Mouse (Mus musculus) heart, embryonic 15.5 days (tissue): ENCODE measurements around the gene Myh10. TPM values are rescaled to one million over a fixed set of nuclear protein-coding genes. Genes with fewer than 3 reads are reported as not detected.

ENCODE experiments used
- ATAC-seq: fragments of 200-750 bp; cut with Nextera tagmentation; replicated peaks from 2 replicates; pipeline ENCODE4 v1.8.0; 2017; ENCODE audit warnings: low read depth, moderate TSS enrichment; ENCODE audit not compliant: insufficient number of reproducible peaks, insufficient read depth, low FRiP score
- H3K27ac ChIP-seq: fragments of 300-500 bp; sonication (generic); 2 replicates; pipeline ENCODE4 v1.5.1; 2015; ENCODE audit warnings: mild to moderate bottlenecking, inconsistent platforms
- H3K27me3 ChIP-seq: fragments of 300-500 bp; sonication (generic); 2 replicates; pipeline ENCODE4 v1.6.1; 2015; ENCODE audit warnings: inconsistent platforms
- H3K36me3 ChIP-seq: fragments of 300-500 bp; sonication (generic); 2 replicates; pipeline ENCODE4 v1.6.1; 2015; ENCODE audit warnings: mild to moderate bottlenecking, inconsistent platforms
- H3K4me1 ChIP-seq: fragments of 300-500 bp; sonication (generic); replicated peaks from 2 replicates; pipeline ENCODE4 v1.6.1; 2015; ENCODE audit warnings: inconsistent platforms
- H3K4me2 ChIP-seq: fragments of 300-500 bp; sonication (generic); 2 replicates; pipeline ENCODE4 v1.6.1; 2015; ENCODE audit warnings: inconsistent platforms, mild to moderate bottlenecking, moderate library complexity
- H3K4me3 ChIP-seq: fragments of 300-500 bp; sonication (generic); 2 replicates; pipeline ENCODE4 v1.5.1; 2015; ENCODE audit warnings: mild to moderate bottlenecking, inconsistent platforms
- H3K9ac ChIP-seq: fragments of 300-500 bp; sonication (generic); 2 replicates; pipeline ENCODE4 v1.6.1; 2015; ENCODE audit warnings: mild to moderate bottlenecking, inconsistent platforms
- H3K9me3 ChIP-seq: fragments of 300-500 bp; sonication (generic); replicated peaks from 2 replicates; pipeline ENCODE4 v1.6.1; 2016; ENCODE audit warnings: inconsistent platforms
- WGBS: fragments of 180-500 bp; shearing (Covaris S2); methylation state at CpG from one replicate; pipeline ENCODE4 v1.1.7; 2015; ENCODE audit warnings: mixed read lengths; 5-methylcytosine and 5-hydroxymethylcytosine counted together
- polyA plus RNA-seq: library from polyadenylated mRNA; unstranded; fragments of >200 nt; fragmentation: Nextera tagmentation; extraction: Ambion mirVana; gene quantifications from 2 replicates; pipeline ENCODE4 v1.2.1, GENCODE M21; 2015

Gene Myh10
- polyA plus RNA-seq, 1 experiment from 2014 or later = 90.9 TPM

DNA sequence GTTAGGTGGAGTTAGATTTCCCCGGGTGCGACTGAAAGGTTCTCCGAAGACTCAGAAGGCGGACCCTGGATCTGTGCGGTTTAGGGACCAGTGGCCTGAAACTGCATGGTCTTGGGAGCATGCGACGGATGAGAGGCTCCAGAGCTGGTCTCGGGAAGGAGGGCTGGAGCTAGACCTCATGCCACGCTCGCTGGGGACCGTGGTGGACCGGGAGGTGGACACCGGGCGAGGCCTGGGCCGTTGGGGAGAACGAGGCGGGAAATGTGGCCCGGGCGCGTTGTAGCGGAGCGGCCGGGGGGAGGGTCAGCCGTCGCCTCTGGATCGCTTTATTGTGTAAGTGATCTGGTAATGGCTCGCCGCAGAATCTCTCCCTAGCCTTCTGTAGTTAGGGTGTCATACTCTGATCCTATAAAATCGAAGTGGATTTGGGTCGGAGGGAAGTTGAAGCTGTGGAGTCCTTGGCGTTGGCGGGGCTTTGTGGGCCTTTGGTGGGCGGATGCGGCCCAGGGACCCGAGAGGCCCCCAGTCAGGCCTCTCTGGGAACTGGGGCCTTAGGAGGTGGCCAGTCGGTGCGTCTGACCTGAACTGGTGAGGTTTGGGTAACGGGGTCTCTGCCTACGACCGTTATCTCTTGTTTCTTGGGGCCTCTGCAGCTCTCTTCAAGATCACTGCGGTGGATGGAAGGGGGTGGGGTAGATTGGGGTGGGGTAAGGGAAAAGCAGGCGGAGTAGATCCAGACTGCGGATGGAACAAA lies 1.5 kb downstream of the Myh10 start:
- Histone ChIP-seq H3K9me3 (no peaks in the 10 kb centered on the region), H3K4me2 (peak overlapping the region; percentile 90), H3K27me3 (no peaks in the 10 kb centered on the region), H3K27ac (peak overlapping the region; percentile 100), H3K9ac (peak overlapping the region; percentile 96), H3K4me3 (peak overlapping the region; percentile 97), H3K4me1 (peaks cover 18% of the 10 kb centered on the region), H3K36me3 (no peaks in the 10 kb centered on the region; the same call in 1 of the 2 replicates)
- no peak for ATAC-seq
- 1% methylated on average over 43 of the region's 43 CpGs for WGBS

DNA sequence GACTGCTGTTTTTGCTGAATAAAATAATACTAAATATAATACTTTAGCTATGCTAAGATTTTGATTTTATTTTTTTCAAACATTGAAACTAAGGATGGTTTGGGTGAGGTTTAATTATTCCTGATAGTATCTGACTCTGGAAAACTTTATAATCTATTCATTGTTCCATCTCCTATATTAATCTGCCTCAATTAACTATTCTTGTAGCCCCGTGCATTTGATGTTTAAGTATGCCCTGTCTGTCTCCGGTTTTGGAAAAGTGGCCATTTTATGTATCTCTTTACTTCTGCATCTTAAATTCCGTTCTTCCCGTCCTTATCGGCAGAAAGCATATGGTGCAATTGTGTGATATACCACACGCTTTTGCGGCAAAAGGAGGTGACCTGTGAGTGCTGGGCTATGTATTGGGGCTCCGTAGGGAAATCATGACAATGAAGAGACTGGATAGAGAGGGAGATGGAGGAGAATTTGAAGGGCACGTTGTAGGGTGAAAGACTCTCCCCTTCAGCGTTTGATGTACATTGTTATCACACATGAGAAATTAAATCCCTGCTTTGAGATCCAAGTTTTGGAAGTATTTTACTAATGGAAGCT lies 2.2 kb downstream of the Myh10 start:
- peak overlapping the region; percentile 96 for H3K9ac ChIP-seq
- H3K4me1 ChIP-seq = peaks cover 18% of the 10 kb centered on the region
- ATAC-seq = no peak
- 7% methylated on average over 10 of the region's 10 CpGs for WGBS
- no peaks in the 10 kb centered on the region; the same call in 1 of the 2 replicates for H3K36me3 ChIP-seq
- no peaks in the 10 kb centered on the region for H3K9me3 ChIP-seq
- H3K27me3 ChIP-seq = no peaks in the 10 kb centered on the region
- peak overlapping the region; percentile 97 for H3K4me3 ChIP-seq
- peak overlapping the region; percentile 90 for H3K4me2 ChIP-seq
- peak overlapping the region; percentile 100 for H3K27ac ChIP-seq

DNA sequence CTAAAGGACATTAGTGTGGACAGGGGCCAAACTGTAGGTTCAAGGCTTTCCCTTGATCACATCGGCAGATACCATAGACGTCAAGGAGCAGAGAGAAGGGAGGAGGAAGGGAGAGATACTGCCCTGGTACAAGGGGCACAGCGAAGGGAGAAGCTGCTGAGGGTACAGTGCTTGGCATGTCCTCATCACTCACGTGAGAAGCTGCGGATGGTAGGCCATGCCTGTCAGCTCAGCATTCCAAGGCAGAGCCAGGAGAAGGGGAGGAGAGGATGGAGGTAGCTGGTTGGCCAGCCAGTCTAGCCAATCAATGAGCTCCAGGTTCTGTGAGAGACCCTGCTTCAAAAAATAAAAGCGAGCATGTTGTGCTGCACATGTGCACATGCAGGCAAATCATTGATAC lies 11.0 kb downstream of the Myh10 start:
- Histone ChIP-seq H3K4me1 (peaks cover 22% of the 10 kb centered on the region), H3K4me3 (no peak overlapping the region), H3K9ac (no peak overlapping the region), H3K27me3 (no peaks in the 10 kb centered on the region), H3K36me3 (peaks cover 64% of the 10 kb centered on the region), H3K4me2 (no peak overlapping the region), H3K9me3 (no peaks in the 10 kb centered on the region), H3K27ac (no peak overlapping the region)
- 84% methylated on average over 6 of the region's 6 CpGs for WGBS
- ATAC-seq = no peak

DNA sequence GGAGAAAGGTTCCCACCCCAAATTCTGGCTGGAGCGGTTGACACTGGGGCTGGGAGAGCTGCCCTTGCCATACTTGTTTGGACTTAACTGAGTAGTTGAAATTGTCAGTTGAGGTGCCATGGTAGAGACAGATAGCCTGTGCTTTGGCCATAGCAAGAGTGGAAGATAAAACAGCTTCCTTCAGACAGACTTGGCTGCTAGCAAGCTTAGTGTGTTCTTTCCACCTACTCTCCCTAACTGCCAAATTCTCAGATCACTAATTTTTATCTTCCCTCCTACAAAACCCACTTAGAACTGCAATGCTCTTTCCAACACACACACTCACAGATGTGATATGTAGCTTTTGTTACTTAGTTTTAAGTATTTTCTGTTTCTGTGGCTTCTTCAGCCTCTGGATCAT lies 12.0 kb downstream of the Myh10 start:
- H3K27me3 ChIP-seq = no peaks in the 10 kb centered on the region
- H3K4me2 ChIP-seq = no peak overlapping the region
- H3K36me3 ChIP-seq = peaks cover 67% of the 10 kb centered on the region
- peak overlapping the region; percentile 56; the same call in 1 of the 2 replicates for H3K27ac ChIP-seq
- no peak overlapping the region for H3K4me3 ChIP-seq
- WGBS = 67% methylated on average over 1 of the region's 1 CpGs
- no peak overlapping the region for H3K9ac ChIP-seq
- no peak for ATAC-seq
- H3K9me3 ChIP-seq = no peaks in the 10 kb centered on the region
- peaks cover 27% of the 10 kb centered on the region for H3K4me1 ChIP-seq

DNA sequence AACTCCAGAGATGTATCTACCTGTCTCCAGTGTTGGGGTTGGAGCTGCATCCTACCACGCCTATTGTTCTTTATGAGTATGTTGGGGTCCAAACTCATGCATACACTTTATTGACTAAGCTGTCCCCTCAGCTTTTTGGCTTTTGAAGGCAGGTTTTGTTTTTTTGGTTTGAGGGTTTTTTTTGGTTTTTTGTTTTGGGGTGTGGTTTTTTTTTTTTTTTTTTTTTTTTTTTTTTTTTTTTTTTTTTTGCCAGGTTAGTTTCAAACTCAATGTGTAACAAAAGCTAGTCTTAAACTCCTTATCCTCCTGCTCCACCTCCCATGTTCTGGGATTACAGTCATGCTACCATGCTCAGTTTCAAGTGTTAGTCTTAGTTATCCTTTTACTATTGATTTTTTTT lies 12.9 kb downstream of the Myh10 start:
- ATAC-seq = no peak
- H3K27me3 ChIP-seq = no peaks in the 10 kb centered on the region
- no peaks in the 10 kb centered on the region for H3K9me3 ChIP-seq
- 95% methylated on average over 1 of the region's 1 CpGs for WGBS
- no peak overlapping the region for H3K4me2 ChIP-seq
- peaks cover 62% of the 10 kb centered on the region for H3K36me3 ChIP-seq
- no peak overlapping the region for H3K9ac ChIP-seq
- H3K4me3 ChIP-seq = no peak overlapping the region
- peaks cover 27% of the 10 kb centered on the region for H3K4me1 ChIP-seq
- H3K27ac ChIP-seq = peak overlapping the region; percentile 56; the same call in 1 of the 2 replicates

DNA sequence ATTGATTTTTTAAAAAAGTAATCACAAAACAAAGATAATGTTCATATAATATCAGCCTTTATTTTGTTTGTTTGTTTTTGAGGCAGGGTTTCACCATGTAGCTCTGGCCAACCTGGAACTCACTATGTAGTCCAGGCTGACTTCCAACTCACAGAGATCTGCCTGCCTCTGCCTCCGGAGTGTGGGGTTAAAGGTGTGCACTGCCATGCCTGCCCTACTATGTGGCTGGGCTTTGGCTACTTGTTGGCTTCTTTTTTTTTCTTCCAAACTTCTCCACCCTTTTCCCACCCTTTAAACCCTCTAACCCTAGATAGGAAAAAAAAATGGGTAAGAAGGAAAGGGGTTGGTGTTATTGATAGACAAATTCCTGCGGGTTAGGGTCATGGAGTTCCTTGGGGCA lies 13.5 kb downstream of the Myh10 start:
- no peaks in the 10 kb centered on the region for H3K27me3 ChIP-seq
- H3K9ac ChIP-seq = no peak overlapping the region
- no peak for ATAC-seq
- H3K4me2 ChIP-seq = no peak overlapping the region
- H3K4me1 ChIP-seq = peaks cover 29% of the 10 kb centered on the region
- H3K4me3 ChIP-seq = no peak overlapping the region
- H3K9me3 ChIP-seq = no peaks in the 10 kb centered on the region
- peaks cover 56% of the 10 kb centered on the region for H3K36me3 ChIP-seq
- no peak overlapping the region for H3K27ac ChIP-seq
- 97% methylated on average over 2 of the region's 2 CpGs for WGBS

DNA sequence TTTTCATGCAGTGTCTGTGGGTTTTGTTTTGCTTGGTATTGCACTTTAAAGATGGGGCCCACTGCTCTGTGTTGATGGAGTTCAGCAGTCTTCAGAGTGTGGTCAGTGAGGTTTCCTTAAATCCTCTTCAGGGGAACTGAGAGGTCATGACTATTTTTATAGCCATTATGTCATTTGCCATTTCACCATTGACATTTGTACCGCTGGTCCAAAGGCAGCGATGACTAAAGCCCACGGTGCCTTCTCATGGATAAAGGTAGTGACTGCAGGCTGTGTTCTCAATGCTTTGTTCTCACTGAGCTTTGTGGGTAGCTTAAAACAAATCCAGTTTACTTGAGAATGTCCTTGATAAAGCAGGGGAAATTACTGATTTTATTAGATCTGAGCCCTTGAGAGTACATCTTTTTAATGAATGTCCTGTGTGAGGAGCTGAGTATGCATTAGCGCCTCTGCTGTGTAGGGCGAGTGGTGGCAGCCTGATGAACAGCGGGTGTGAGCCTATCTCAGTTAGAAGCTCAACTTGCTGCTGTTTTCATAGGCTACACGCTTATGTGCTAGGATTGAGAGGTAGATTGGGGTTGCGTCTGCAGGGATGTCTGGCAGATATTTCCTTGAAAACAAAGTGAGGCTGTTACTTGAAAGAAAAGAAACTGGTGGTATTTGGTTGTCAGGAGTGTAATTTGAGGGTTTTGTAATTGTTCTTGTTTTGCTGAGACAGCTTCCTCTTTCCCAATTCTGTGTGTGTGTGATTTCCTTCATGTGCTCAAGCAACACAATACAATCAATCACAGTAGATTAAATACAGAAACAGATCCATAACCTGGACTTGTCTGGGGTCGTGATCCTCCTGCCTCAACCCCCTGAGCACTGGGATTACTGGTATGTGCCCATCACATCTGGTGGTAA lies 15.4 kb downstream of the Myh10 start:
- Histone ChIP-seq H3K4me1 (peaks cover 32% of the 10 kb centered on the region), H3K4me2 (peak overlapping the region; percentile 16), H3K9me3 (no peaks in the 10 kb centered on the region), H3K9ac (no peak overlapping the region), H3K4me3 (no peak overlapping the region), H3K27me3 (no peaks in the 10 kb centered on the region), H3K36me3 (peaks cover 37% of the 10 kb centered on the region), H3K27ac (peak overlapping the region; percentile 51)
- WGBS = 30% methylated on average over 9 of the region's 9 CpGs
- no peak for ATAC-seq

DNA sequence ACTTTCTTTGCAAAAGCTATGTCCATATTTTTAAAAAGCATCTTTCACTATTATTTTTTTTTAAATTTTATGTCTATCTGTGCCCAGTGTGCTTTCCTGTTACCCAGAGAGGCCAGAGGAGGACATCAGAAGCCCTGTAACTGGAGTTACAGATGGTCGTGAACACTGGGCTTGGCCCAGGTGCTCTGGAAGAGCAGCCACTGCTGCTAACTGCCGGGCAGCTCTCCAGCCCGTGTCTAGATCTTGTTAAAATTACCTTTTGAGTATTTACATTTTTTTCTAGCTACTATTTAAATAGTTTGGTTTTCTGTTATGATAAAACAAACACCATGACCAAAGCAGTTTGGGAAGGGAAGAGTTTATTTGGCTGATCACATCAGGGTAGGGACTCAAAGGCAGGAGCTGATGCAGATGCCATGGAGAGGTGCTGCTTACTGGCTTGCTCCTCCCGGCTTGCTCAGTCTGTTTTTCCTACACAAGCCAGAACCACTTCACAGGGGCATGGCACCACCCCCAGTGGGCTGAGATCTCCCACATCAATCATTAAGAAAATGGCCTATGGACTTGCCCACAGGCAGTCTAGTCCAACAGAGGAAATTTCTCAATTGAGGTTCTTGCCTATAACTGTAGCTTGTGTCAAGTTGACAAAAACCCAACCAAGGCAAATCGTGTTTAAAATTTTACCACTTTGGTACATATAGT lies 16.7 kb downstream of the Myh10 start:
- no peak overlapping the region for H3K4me3 ChIP-seq
- no peaks in the 10 kb centered on the region for H3K27me3 ChIP-seq
- no peak for ATAC-seq
- no peak overlapping the region for H3K27ac ChIP-seq
- 68% methylated on average over 5 of the region's 5 CpGs for WGBS
- peaks cover 24% of the 10 kb centered on the region for H3K36me3 ChIP-seq
- H3K9ac ChIP-seq = no peak overlapping the region
- no peak overlapping the region for H3K4me2 ChIP-seq
- peaks cover 35% of the 10 kb centered on the region for H3K4me1 ChIP-seq
- no peaks in the 10 kb centered on the region for H3K9me3 ChIP-seq

DNA sequence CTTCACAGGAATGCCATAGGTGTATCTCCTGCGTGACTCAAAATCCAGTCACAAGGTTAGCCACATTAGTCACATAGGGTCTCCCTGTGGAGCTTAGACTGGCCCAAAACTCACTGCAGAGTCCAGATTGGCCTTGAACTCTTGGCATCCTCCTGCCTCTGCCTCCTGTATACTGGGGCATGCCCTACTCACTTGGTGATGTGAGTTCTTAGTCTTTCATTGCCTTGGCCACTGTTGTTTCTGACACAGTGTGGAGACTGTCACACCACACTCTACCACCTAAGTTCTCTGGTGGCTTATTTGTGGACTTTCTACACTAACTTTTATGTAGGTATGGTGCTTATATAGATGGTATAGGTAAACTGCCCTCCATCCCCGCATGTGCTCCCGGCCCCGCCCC lies 24.8 kb downstream of the Myh10 start:
- WGBS = 82% methylated on average over 4 of the region's 4 CpGs
- no peak overlapping the region for H3K4me3 ChIP-seq
- peaks cover 31% of the 10 kb centered on the region for H3K4me1 ChIP-seq
- peaks cover 23% of the 10 kb centered on the region for H3K36me3 ChIP-seq
- no peaks in the 10 kb centered on the region for H3K27me3 ChIP-seq
- no peak overlapping the region for H3K4me2 ChIP-seq
- no peak overlapping the region for H3K27ac ChIP-seq
- no peaks in the 10 kb centered on the region for H3K9me3 ChIP-seq
- no peak overlapping the region for H3K9ac ChIP-seq
- no peak; the same call in 1 of the 2 replicates for ATAC-seq

DNA sequence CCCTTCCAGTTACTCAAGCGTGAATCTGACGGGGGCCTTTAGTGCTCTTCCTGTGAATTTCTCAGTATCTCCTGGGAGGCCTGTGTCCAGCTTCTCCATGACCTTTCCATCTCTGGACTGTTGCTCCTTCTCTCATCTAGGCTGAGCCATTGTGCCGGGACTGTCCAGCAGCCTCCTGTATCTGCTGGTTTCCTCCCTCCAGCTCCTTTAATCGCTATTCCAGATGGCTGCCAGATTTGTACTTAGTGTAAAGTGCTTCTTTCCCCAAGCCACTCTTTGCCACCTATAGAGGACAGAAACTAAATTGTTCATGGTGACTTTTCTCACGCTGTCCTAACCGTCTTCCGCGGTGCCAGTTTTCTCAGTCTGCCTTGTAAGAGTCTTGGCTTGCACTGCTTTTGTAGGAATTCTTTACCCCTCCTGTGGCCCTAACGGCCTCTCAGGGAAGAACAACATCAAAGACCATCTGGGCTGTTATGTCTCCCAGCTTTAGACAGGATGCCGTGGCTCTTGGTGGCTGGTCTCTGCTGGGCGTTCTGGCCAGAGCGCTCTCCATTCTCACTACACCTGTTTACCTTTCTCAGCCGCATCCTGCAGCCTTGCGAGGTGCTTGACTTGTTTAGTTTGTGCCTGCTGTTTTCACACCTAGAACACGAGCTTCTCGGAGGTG lies 25.9 kb downstream of the Myh10 start:
- 61% methylated on average over 16 of the region's 16 CpGs for WGBS
- Histone ChIP-seq H3K4me1 (peaks cover 29% of the 10 kb centered on the region), H3K27me3 (no peaks in the 10 kb centered on the region), H3K4me3 (no peak overlapping the region), H3K27ac (peak overlapping the region; percentile 23), H3K9me3 (no peaks in the 10 kb centered on the region), H3K9ac (no peak overlapping the region), H3K4me2 (no peak overlapping the region), H3K36me3 (peaks cover 34% of the 10 kb centered on the region)
- no peak for ATAC-seq
